Mouse (Mus musculus) T-cell, adult 2 months (primary cell): ENCODE results near the gene Lax1.

Experiments
- DNase-seq: peaks from one replicate; pipeline ENCODE4 v3.0.0; 2022; ENCODE audit warnings: low spot score

Lax1 gene

DNA sequence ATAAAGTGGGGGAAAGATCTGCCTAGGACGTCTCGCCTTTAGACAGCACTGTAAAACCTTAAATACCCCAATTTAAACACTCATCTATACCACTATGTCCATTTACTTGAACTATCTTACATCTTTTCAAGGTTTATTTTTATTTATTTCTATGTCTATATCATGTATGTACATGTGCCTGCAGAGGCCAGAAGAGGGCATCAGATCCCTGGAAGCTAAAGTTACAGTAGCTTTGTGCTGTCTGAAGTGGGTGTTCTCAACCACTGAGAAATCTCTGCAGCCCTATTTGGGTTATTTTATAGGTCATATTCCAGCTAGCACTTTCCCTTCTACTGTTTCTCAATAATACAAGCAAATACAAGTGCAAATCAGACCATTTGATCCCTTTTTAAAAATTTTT is 57.7 kb downstream of the Lax1 start:
- DNase-seq, result no peak
